Mouse (Mus musculus): Measurements from ENCODE around the gene Plekhg6. TPM values are rescaled to one million over a fixed set of nuclear protein-coding genes. Genes with fewer than 3 reads are reported as not detected.

Gene Plekhg6
- polyA plus RNA-seq, 1 experiment from 2014 or later: 0.05 TPM

Other genes with a start within 250 kb of the Plekhg6 start
- gene Nop2, start 248.9 kb downstream of the Plekhg6 start, polyA plus RNA-seq (2014; fragmentation: Nextera tagmentation; extraction: Ambion mirVana): 35.3 and 36.6 TPM in 2 replicates
- 8.7 and 9.7 TPM in 2 replicates for gene Iffo1, start 235.6 kb downstream of the Plekhg6 start, polyA plus RNA-seq (2014; fragmentation: Nextera tagmentation; extraction: Ambion mirVana)
- 4,765 and 5,242 TPM in 2 replicates for gene Gapdh, start 214.3 kb downstream of the Plekhg6 start, polyA plus RNA-seq (2014; fragmentation: Nextera tagmentation; extraction: Ambion mirVana)
- 66.0 and 67.5 TPM in 2 replicates for gene Ncapd2, start 189.1 kb downstream of the Plekhg6 start, polyA plus RNA-seq (2014; fragmentation: Nextera tagmentation; extraction: Ambion mirVana)
- 261 and 264 TPM in 2 replicates for gene Mrpl51, start 189.0 kb downstream of the Plekhg6 start, polyA plus RNA-seq (2014; fragmentation: Nextera tagmentation; extraction: Ambion mirVana)
- gene Vamp1, start 165.2 kb downstream of the Plekhg6 start, polyA plus RNA-seq (2014; fragmentation: Nextera tagmentation; extraction: Ambion mirVana): 2.6 and 2.7 TPM in 2 replicates
- 4.0 and 4.4 TPM in 2 replicates for gene Tapbpl, start 148.9 kb downstream of the Plekhg6 start, polyA plus RNA-seq (2014; fragmentation: Nextera tagmentation; extraction: Ambion mirVana)
- gene Cd27, start 143.8 kb downstream of the Plekhg6 start, polyA plus RNA-seq (2014; fragmentation: Nextera tagmentation; extraction: Ambion mirVana): 2.5 and 3.2 TPM in 2 replicates
- gene Tuba3a, start 94.8 kb downstream of the Plekhg6 start, polyA plus RNA-seq (2014; fragmentation: Nextera tagmentation; extraction: Ambion mirVana): not detected in 2 replicates
- gene Ltbr, start 66.9 kb downstream of the Plekhg6 start, polyA plus RNA-seq (2014; fragmentation: Nextera tagmentation; extraction: Ambion mirVana): 38.5 and 41.5 TPM in 2 replicates
- gene Scnn1a, start 60.1 kb downstream of the Plekhg6 start, polyA plus RNA-seq (2014; fragmentation: Nextera tagmentation; extraction: Ambion mirVana): 0.65 and 1.00 TPM in 2 replicates
- gene Tnfrsf1a, start 31.4 kb downstream of the Plekhg6 start, polyA plus RNA-seq (2014; fragmentation: Nextera tagmentation; extraction: Ambion mirVana): 41.4 and 43.5 TPM in 2 replicates
- gene Cd9, start 114.0 kb upstream of the Plekhg6 start, polyA plus RNA-seq (2014; fragmentation: Nextera tagmentation; extraction: Ambion mirVana): 88.8 and 91.8 TPM in 2 replicates
- 22.5 and 27.9 TPM in 2 replicates for gene Vwf, start 166.0 kb upstream of the Plekhg6 start, polyA plus RNA-seq (2014; fragmentation: Nextera tagmentation; extraction: Ambion mirVana)